Mouse (Mus musculus) embryonic facial prominence, embryonic 12.5 days (tissue): ENCODE data around the gene Pdlim7. TPM values are rescaled to one million over a fixed set of nuclear protein-coding genes. Genes with fewer than 3 reads are reported as not detected.
A peak's percentile ranks its signal among the peaks of the same experiment; 100 is the strongest.

Source experiments
- ATAC-seq: fragments of 200-750 bp; cut with Nextera tagmentation; 2 replicates; pipeline ENCODE4 v1.8.0; 2017; ENCODE audit not compliant: insufficient number of reproducible peaks, insufficient read depth, low FRiP score, low TSS enrichment
- H3K27ac ChIP-seq: fragments of 300-500 bp; sonication (generic); 2 replicates; pipeline ENCODE4 v1.5.1; 2016; ENCODE audit warnings: mild to moderate bottlenecking
- H3K27me3 ChIP-seq: fragments of 300-500 bp; sonication (generic); 2 replicates; pipeline ENCODE4 v1.6.1; 2016; ENCODE audit warnings: mild to moderate bottlenecking, moderate library complexity
- H3K36me3 ChIP-seq: fragments of 300-500 bp; sonication (generic); 2 replicates; pipeline ENCODE4 v1.6.1; 2016; ENCODE audit warnings: mild to moderate bottlenecking
- H3K4me1 ChIP-seq: fragments of 300-500 bp; sonication (generic); 2 replicates; pipeline ENCODE4 v1.6.1; 2016
- H3K4me2 ChIP-seq: fragments of 300-500 bp; sonication (generic); replicated peaks from 2 replicates; pipeline ENCODE4 v1.6.1; 2016; ENCODE audit warnings: mild to moderate bottlenecking, moderate library complexity
- H3K4me3 ChIP-seq: fragments of 300-500 bp; sonication (generic); 2 replicates; pipeline ENCODE4 v1.5.1; 2016; ENCODE audit warnings: mild to moderate bottlenecking
- H3K9ac ChIP-seq: fragments of 300-500 bp; sonication (generic); 2 replicates; pipeline ENCODE4 v1.6.1; 2016; ENCODE audit warnings: mild to moderate bottlenecking, moderate library complexity
- H3K9me3 ChIP-seq: fragments of 300-500 bp; sonication (generic); 2 replicates; pipeline ENCODE4 v1.6.1; 2016; ENCODE audit warnings: mild to moderate bottlenecking, moderate library complexity
- WGBS: fragments of 180-500 bp; shearing (Covaris S2); methylation state at CpG from one replicate; pipeline ENCODE4 v1.1.7; 2016; 5-methylcytosine and 5-hydroxymethylcytosine counted together
- polyA plus RNA-seq: library from polyadenylated mRNA; unstranded; fragments of >200 nt; fragmentation: Nextera tagmentation; extraction: Ambion mirVana; gene quantifications from 2 replicates; pipeline ENCODE4 v1.2.1, GENCODE M21; 2016

Gene Pdlim7
- polyA plus RNA-seq, 1 experiment from 2014 or later: 172 TPM

DNA sequence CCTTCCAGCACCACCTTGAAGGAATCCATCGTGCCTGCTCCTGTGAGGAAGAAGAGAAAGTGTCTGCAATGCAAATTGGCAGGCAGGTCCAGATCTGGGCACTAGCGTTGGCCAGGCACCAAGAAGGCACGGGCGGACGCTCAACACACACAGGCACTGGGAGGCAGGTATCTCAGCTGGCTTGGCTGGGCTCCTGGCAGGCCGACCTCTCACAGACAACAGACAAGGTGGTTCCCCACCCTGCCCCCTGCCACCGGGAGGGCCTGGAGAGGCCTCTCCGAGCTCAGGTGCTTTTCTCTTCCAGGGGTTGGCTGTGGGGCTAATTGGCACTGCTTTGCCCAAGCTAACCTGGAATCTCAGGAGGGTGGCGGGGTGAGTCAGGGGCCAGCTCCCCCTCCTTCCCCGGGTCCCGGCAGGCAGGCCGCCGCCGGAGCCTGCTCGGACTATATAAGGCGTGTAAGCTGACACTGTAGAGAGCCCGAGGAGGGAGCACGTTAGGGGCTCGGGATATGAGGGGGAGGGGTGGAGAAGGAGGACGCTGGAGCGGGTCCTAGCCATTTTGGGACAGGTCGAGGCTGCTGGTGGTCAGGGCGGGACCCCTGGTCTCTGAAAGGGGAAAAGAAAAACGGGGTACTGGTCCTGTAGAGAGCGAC lies 971 bp downstream of the Pdlim7 start:
- H3K4me1 ChIP-seq: peaks cover 28% of the 10 kb centered on the region

GRCm38 (mm10) chr13:55511492-55511861 lies 2.0 kb downstream of the Pdlim7 start:
- Histone ChIP-seq H3K4me3 (peak overlapping the region; percentile 89), H3K4me1 (peaks cover 28% of the 10 kb centered on the region), H3K27me3 (no peaks in the 10 kb centered on the region), H3K9me3 (no peaks in the 10 kb centered on the region), H3K9ac (peak overlapping the region; percentile 87; the same call in 1 of the 2 replicates), H3K4me2 (peak overlapping the region; percentile 66), H3K36me3 (peaks cover 42% of the 10 kb centered on the region), H3K27ac (peak overlapping the region; percentile 88)
- ATAC-seq: no peak
- 19% methylated on average over 5 of the region's 5 CpGs for WGBS

More for the DNA sequence above, 971 bp downstream of the Pdlim7 start:
- Histone ChIP-seq H3K4me2 (peak overlapping the region; percentile 66), H3K36me3 (peaks cover 32% of the 10 kb centered on the region), H3K27me3 (no peaks in the 10 kb centered on the region), H3K9ac (peak overlapping the region; percentile 87), H3K9me3 (no peaks in the 10 kb centered on the region), H3K4me3 (peak overlapping the region; percentile 89), H3K27ac (peak overlapping the region; percentile 88)
- WGBS: under 1% methylated on average over 25 of the region's 25 CpGs
- ATAC-seq: peak; percentile 71

- H3K27me3 ChIP-seq: no peaks in the 10 kb centered on the region
- H3K36me3 ChIP-seq: peaks cover 48% of the 10 kb centered on the region
- 7% methylated on average over 6 of the region's 6 CpGs for WGBS
Observed at GRCm38 (mm10) chr13:55510668-55511491, 2.6 kb downstream of the Pdlim7 start.

GRCm38 (mm10) chr13:55510332-55510667 lies 3.2 kb downstream of the Pdlim7 start:
- peak; percentile 6; the same call in 1 of the 2 replicates for ATAC-seq
- H3K27me3 ChIP-seq: no peaks in the 10 kb centered on the region
- H3K27ac ChIP-seq: peak overlapping the region; percentile 88
- 0 out of 2 replicates have a peak overlapping the region, but pooled peaks have one; percentile 87 for H3K9ac ChIP-seq
- WGBS: 24% methylated on average over 3 of the region's 3 CpGs
- H3K4me2 ChIP-seq: peak overlapping the region; percentile 66
- no peaks in the 10 kb centered on the region for H3K9me3 ChIP-seq
- peak overlapping the region; percentile 89; the same call in 1 of the 2 replicates for H3K4me3 ChIP-seq
- peaks cover 54% of the 10 kb centered on the region for H3K36me3 ChIP-seq
- peaks cover 28% of the 10 kb centered on the region for H3K4me1 ChIP-seq

More at GRCm38 (mm10) chr13:55510668-55511491, 2.6 kb downstream of the Pdlim7 start:
- H3K27ac ChIP-seq: peak overlapping the region; percentile 88
- peak overlapping the region; percentile 87 for H3K9ac ChIP-seq
- peak; percentile 61 for ATAC-seq
- H3K4me2 ChIP-seq: peak overlapping the region; percentile 66
- peaks cover 28% of the 10 kb centered on the region for H3K4me1 ChIP-seq
- H3K4me3 ChIP-seq: peak overlapping the region; percentile 89
- H3K9me3 ChIP-seq: no peaks in the 10 kb centered on the region

DNA sequence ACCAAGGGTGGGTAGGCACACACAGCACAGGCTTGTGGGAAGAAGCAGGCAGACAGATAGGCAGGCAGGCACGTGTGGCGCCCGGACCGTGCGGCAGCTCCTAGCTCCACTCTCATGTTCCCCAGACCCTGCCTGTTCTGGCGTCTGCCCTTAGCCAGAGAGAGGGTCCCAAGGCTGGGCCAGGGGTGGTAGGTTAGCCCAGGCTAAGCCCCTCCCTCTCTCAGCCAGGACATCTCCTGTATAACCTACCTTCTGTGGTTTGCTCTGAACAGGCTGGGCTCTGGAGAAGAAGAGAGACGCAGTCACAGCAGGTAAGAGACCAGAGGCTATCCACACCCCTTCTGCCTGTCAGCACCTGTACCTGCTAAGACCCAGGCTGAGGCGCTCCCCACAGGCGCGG lies 4.9 kb downstream of the Pdlim7 start:
- Histone ChIP-seq H3K36me3 (peaks cover 72% of the 10 kb centered on the region), H3K27ac (no peak overlapping the region), H3K9ac (no peak overlapping the region), H3K9me3 (no peaks in the 10 kb centered on the region), H3K4me2 (no peak overlapping the region), H3K27me3 (no peaks in the 10 kb centered on the region), H3K4me1 (peaks cover 25% of the 10 kb centered on the region), H3K4me3 (no peak overlapping the region)
- no peak for ATAC-seq
- 93% methylated on average over 10 of the region's 10 CpGs for WGBS

GRCm38 (mm10) chr13:55507877-55508276 lies 5.6 kb downstream of the Pdlim7 start:
- Histone ChIP-seq H3K36me3 (peaks cover 78% of the 10 kb centered on the region), H3K9ac (no peak overlapping the region), H3K4me2 (no peak overlapping the region), H3K27ac (no peak overlapping the region), H3K4me1 (peaks cover 25% of the 10 kb centered on the region), H3K4me3 (no peak overlapping the region), H3K27me3 (no peaks in the 10 kb centered on the region), H3K9me3 (no peaks in the 10 kb centered on the region)
- WGBS: 58% methylated on average over 11 of the region's 11 CpGs
- ATAC-seq: no peak

GRCm38 (mm10) chr13:55506697-55507096 lies 6.8 kb downstream of the Pdlim7 start:
- H3K9ac ChIP-seq: no peak overlapping the region
- H3K36me3 ChIP-seq: peaks cover 89% of the 10 kb centered on the region
- no peak overlapping the region for H3K27ac ChIP-seq
- no peak overlapping the region for H3K4me3 ChIP-seq
- no peak overlapping the region for H3K4me2 ChIP-seq
- H3K9me3 ChIP-seq: no peaks in the 10 kb centered on the region
- H3K27me3 ChIP-seq: no peaks in the 10 kb centered on the region
- WGBS: 96% methylated on average over 10 of the region's 10 CpGs
- peaks cover 18% of the 10 kb centered on the region for H3K4me1 ChIP-seq
- ATAC-seq: no peak

DNA sequence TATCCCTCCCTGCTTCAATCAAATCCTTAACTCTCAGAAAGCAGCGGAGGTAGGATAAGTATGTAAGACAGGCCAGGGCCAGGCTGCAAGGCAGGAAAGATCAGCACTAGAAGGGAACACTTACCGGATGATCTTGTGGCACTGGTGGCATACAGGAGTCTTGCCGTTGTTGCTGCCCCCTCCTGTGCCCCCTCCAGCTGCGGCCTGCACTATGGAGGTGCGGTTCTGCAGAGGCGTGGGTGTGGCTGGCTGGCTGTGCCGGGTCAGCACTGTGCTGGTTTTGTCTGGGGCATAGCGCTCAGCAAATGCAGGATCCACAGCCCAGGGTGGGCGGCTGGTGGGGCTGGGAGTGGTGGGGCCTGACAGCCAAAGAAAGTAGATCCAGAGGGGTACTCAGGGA lies 7.7 kb downstream of the Pdlim7 start:
- ATAC-seq: no peak
- no peak overlapping the region for H3K27ac ChIP-seq
- H3K4me3 ChIP-seq: no peak overlapping the region
- WGBS: 94% methylated on average over 9 of the region's 9 CpGs
- no peaks in the 10 kb centered on the region for H3K27me3 ChIP-seq
- no peaks in the 10 kb centered on the region for H3K9me3 ChIP-seq
- peaks cover 97% of the 10 kb centered on the region for H3K36me3 ChIP-seq
- peaks cover 9% of the 10 kb centered on the region for H3K4me1 ChIP-seq
- H3K9ac ChIP-seq: no peak overlapping the region
- H3K4me2 ChIP-seq: no peak overlapping the region

DNA sequence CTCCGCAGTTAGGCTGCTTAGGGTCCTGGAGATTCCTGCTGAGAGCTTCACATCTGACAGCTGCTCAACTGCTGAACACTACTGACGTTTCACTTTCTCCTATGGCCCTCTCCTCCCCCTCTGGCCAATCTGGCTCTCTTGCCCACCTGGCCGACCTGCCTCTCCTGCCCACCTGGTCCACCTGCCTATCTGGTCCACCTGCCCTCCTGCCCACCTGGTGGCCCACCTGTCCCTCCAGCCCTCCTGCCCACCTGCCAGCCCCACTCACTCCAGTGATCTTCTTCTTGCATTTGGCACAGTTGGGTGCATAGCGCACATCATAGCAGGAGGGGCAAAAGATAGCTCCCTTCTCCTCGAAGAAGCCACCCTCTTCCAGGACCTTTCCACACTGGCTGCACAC lies 9.1 kb downstream of the Pdlim7 start:
- 88% methylated on average over 5 of the region's 5 CpGs for WGBS
- H3K4me3 ChIP-seq: no peak overlapping the region
- no peaks in the 10 kb centered on the region for H3K27me3 ChIP-seq
- no peaks in the 10 kb centered on the region for H3K9me3 ChIP-seq
- H3K4me1 ChIP-seq: no peaks in the 10 kb centered on the region
- H3K4me2 ChIP-seq: no peak overlapping the region
- no peak overlapping the region for H3K9ac ChIP-seq
- H3K27ac ChIP-seq: no peak overlapping the region
- ATAC-seq: no peak
- peaks cover 94% of the 10 kb centered on the region for H3K36me3 ChIP-seq

DNA sequence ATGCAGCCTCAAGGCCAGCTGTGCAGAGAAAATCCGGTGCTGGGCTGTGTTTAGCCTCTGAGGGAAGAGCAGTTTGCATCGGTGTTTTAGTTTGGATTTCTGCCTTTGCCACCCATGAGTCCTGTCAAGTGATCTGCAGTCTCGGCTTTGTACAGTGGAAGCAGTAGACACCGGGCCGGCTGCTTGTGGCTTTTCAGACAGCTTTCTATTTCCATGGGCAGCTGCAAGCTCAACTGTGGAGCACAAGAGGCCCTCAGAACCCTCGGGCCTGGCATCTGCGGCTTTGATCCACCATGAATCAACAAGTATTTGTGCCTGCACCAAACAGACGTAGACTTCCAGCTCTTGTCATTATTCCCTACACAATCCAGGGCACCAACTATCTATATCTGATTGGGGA lies 11.1 kb downstream of the Pdlim7 start:
- no peak for ATAC-seq
- WGBS: 85% methylated on average over 8 of the region's 8 CpGs
- H3K36me3 ChIP-seq: peaks cover 92% of the 10 kb centered on the region

GRCm38 (mm10) chr13:55500575-55500974 lies 12.9 kb downstream of the Pdlim7 start:
- Histone ChIP-seq H3K4me1 (peaks cover 10% of the 10 kb centered on the region), H3K27ac (no peak overlapping the region), H3K4me3 (no peak overlapping the region), H3K9me3 (no peaks in the 10 kb centered on the region), H3K4me2 (no peak overlapping the region), H3K27me3 (no peaks in the 10 kb centered on the region), H3K9ac (no peak overlapping the region), H3K36me3 (peaks cover 78% of the 10 kb centered on the region)
- 81% methylated on average over 10 of the region's 10 CpGs for WGBS
- ATAC-seq: no peak

More for the DNA sequence above, 11.1 kb downstream of the Pdlim7 start:
- H3K4me2 ChIP-seq: no peak overlapping the region
- no peaks in the 10 kb centered on the region for H3K4me1 ChIP-seq
- H3K27me3 ChIP-seq: no peaks in the 10 kb centered on the region
- H3K27ac ChIP-seq: no peak overlapping the region
- H3K4me3 ChIP-seq: no peak overlapping the region
- H3K9me3 ChIP-seq: no peaks in the 10 kb centered on the region
- H3K9ac ChIP-seq: no peak overlapping the region

- H3K9ac ChIP-seq: no peak overlapping the region
- H3K36me3 ChIP-seq: peaks cover 62% of the 10 kb centered on the region
- no peak overlapping the region for H3K4me3 ChIP-seq
- H3K27ac ChIP-seq: no peak overlapping the region
- H3K4me1 ChIP-seq: peaks cover 20% of the 10 kb centered on the region
- WGBS: 61% methylated on average over 11 of the region's 11 CpGs
- no peaks in the 10 kb centered on the region for H3K27me3 ChIP-seq
- no peak overlapping the region for H3K4me2 ChIP-seq
- no peaks in the 10 kb centered on the region for H3K9me3 ChIP-seq
- no peak for ATAC-seq
Observed at GRCm38 (mm10) chr13:55498906-55499305, 14.6 kb downstream of the Pdlim7 start.
